14 mouse cellular contexts compared by ENCODE assay signal in the genomic region with DNA sequence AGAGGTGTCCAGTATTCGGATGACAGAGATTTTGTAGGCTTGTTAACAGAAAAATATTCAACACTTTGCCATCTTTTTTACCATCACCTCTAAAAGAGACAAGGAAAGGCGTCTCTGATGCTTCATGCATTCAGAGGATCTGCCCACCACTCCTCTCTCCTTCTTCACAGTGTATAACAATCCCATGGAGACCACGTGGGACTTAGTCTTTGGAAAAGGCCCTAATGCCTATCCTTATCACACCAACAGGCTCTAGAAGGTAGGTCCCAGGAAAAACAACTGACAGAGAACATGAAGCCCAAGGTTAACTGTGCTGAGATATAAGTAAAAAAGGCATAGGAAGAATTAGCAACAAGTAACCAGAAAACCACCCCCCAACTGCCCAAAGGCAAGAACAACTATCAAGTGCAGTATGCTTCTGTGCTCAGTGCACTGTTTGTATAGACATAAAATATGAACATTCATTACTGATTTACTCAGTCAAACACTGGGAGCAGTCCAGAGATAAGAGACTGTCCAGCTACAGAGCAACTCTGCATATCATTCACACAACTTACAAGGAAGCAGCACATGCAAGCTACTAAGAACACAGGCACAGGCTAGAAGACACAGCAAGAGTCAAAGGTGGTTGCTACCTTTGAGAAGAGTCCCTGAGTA.
"Had no signal": no experiment of that assay in that cellular context is flagged by ENCODE, and none has a peak within 500 bp of the region (broad histone marks: within the 10 kb centered on the region; RNA-seq: fewer than 3 reads in every experiment).

No protein-coding gene starts in this region.

- ATAC-seq: hindbrain, embryonic 16.5 days; inflammation-experienced regulatory T-cells, adult 6 months; midbrain, embryonic 13.5 days had no signal

- H3K4me2 ChIP-seq: hindbrain, embryonic 12.5 days; midbrain, embryonic 13.5 days had no signal

- H3K9me3 ChIP-seq: hindbrain, embryonic 12.5 days; limb, embryonic 10.5 days; midbrain, embryonic 13.5 days had no signal

- H3K4me3 ChIP-seq: hindbrain, embryonic 12.5 days; layer of hippocampus, adult 2 months; left cerebral cortex, adult 2 months; limb, embryonic 10.5 days; midbrain, embryonic 13.5 days had no signal

- H3K27ac ChIP-seq: hindbrain, embryonic 12.5 days; kidney, postnatal 0 days; layer of hippocampus, adult 2 months; left cerebral cortex, adult 2 months; limb, embryonic 10.5 days; midbrain, embryonic 13.5 days had no signal

- DNase-seq: kidney, adult 8-10 months; kidney, postnatal 36 days; lung, adult 18-20 months; right cerebral cortex, postnatal 25 days; thymus, adult 18-20 months; thymus, postnatal 14 days had no signal

- H3K4me1 ChIP-seq: hindbrain, embryonic 12.5 days; limb, embryonic 10.5 days; midbrain, embryonic 13.5 days had no signal

- H3K27me3 ChIP-seq: hindbrain, embryonic 12.5 days; midbrain, embryonic 13.5 days had no signal

- H3K9ac ChIP-seq: hindbrain, embryonic 12.5 days; midbrain, embryonic 13.5 days had no signal
